In genomic region chr2:30710895-30711294, GRCm38 (mm10) we compare ENCODE assay signal across 8 mouse cellular contexts.
DNase-seq lines count a peak whose midpoint lies in the region; ATAC-seq lines count a peak whose summit lies in the region.

No protein-coding gene starts in this region.

- H3K4me1 ChIP-seq in liver, embryonic 13.5 days (replicated peaks) = peaks cover 44% of the 10 kb centered on the region
- peaks cover 55% of the 10 kb centered on the region for H3K4me1 ChIP-seq in liver, embryonic 12.5 days
- H3K4me1 ChIP-seq in hindbrain, embryonic 12.5 days = peaks cover 74% of the 10 kb centered on the region
- H3K4me1 ChIP-seq in neural tube, embryonic 15.5 days = peaks cover 66% of the 10 kb centered on the region

- peaks cover 92% of the 10 kb centered on the region for H3K27me3 ChIP-seq in liver, embryonic 13.5 days
- H3K27me3 ChIP-seq in liver, embryonic 12.5 days (replicated peaks) = peaks cover 100% of the 10 kb centered on the region
- H3K27me3 ChIP-seq in hindbrain, embryonic 12.5 days = no peaks in the 10 kb centered on the region
- H3K27me3 ChIP-seq in neural tube, embryonic 15.5 days (replicated peaks) = no peaks in the 10 kb centered on the region

- no peak overlapping the region for H3K9ac ChIP-seq in liver, embryonic 13.5 days
- no peak overlapping the region for H3K9ac ChIP-seq in liver, embryonic 12.5 days
- H3K9ac ChIP-seq in hindbrain, embryonic 12.5 days = peak overlapping the region; percentile 75; the same call in 1 of the 2 replicates
- H3K9ac ChIP-seq in neural tube, embryonic 15.5 days (replicated peaks) = peak overlapping the region; percentile 54; the same call in 1 of the 2 replicates

- no peaks in the 10 kb centered on the region for H3K9me3 ChIP-seq in liver, embryonic 13.5 days (replicated peaks)
- no peaks in the 10 kb centered on the region for H3K9me3 ChIP-seq in liver, embryonic 12.5 days (replicated peaks)
- no peaks in the 10 kb centered on the region for H3K9me3 ChIP-seq in hindbrain, embryonic 12.5 days (replicated peaks)
- no peaks in the 10 kb centered on the region for H3K9me3 ChIP-seq in neural tube, embryonic 15.5 days (replicated peaks)

- H3K4me2 ChIP-seq in liver, embryonic 13.5 days = no peak overlapping the region
- no peak overlapping the region for H3K4me2 ChIP-seq in liver, embryonic 12.5 days
- H3K4me2 ChIP-seq in hindbrain, embryonic 12.5 days (replicated peaks) = peak overlapping the region; percentile 72; the same call in 1 of the 2 replicates
- 0 out of 2 replicates have a peak overlapping the region, but pooled peaks have one; percentile 87 for H3K4me2 ChIP-seq in neural tube, embryonic 15.5 days

- DNase-seq in cerebellum, adult 11 months = peak; percentile 19
- no peak for DNase-seq in cerebellum, postnatal 4 days (ENCODE audit: low spot score in 2 of 2)
- no peak for DNase-seq in liver, embryonic 13.5 days
- no peak for DNase-seq in right cerebral cortex, adult 18-20 months

- ATAC-seq in liver, embryonic 13.5 days (ENCODE audit: low read depth) = no peak
- no peak for ATAC-seq in liver, embryonic 12.5 days
- no peak for ATAC-seq in hindbrain, embryonic 12.5 days (ENCODE audit: low FRiP score)
- no peak for ATAC-seq in neural tube, embryonic 15.5 days (ENCODE audit: low FRiP score)
- ATAC-seq in monocyte, adult 5-6 weeks (replicated peaks; ENCODE audit: insufficient number of reproducible peaks, low FRiP score, low TSS enrichment, poor library complexity, severe bottlenecking) = no peak

- 75% methylated on average over 7 of the region's 7 CpGs for WGBS in liver, embryonic 13.5 days (ENCODE audit: insufficient replicate concordance)
- 76% methylated on average over 7 of the region's 7 CpGs for WGBS in liver, embryonic 12.5 days (ENCODE audit: insufficient replicate concordance)
- 93% methylated on average over 7 of the region's 7 CpGs for whole genome bisulfite sequencing in hindbrain, embryonic 12.5 days
- 96% methylated on average over 7 of the region's 7 CpGs for WGBS in neural tube, embryonic 15.5 days

- H3K27ac ChIP-seq in liver, embryonic 13.5 days = no peak overlapping the region
- H3K27ac ChIP-seq in liver, embryonic 12.5 days = no peak overlapping the region
- peak overlapping the region; percentile 99 for H3K27ac ChIP-seq in hindbrain, embryonic 12.5 days
- peak overlapping the region; percentile 90 for H3K27ac ChIP-seq in neural tube, embryonic 15.5 days (replicated peaks)

- 0 out of 2 replicates have a peak overlapping the region, but pooled peaks have one; percentile 55 for H3K4me3 ChIP-seq in liver, embryonic 13.5 days (replicated peaks)
- no peak overlapping the region for H3K4me3 ChIP-seq in liver, embryonic 12.5 days
- no peak overlapping the region for H3K4me3 ChIP-seq in hindbrain, embryonic 12.5 days
- no peak overlapping the region for H3K4me3 ChIP-seq in neural tube, embryonic 15.5 days (replicated peaks)

- H3K36me3 ChIP-seq in liver, embryonic 13.5 days = no peaks in the 10 kb centered on the region
- no peaks in the 10 kb centered on the region for H3K36me3 ChIP-seq in liver, embryonic 12.5 days
- no peaks in the 10 kb centered on the region for H3K36me3 ChIP-seq in hindbrain, embryonic 12.5 days
- H3K36me3 ChIP-seq in neural tube, embryonic 15.5 days = no peaks in the 10 kb centered on the region

Comparison
In these comparisons a context has a peak if more than half of its experiments do, and no peak if none do; other contexts are left out.
1. H3K27ac ChIP-seq: peak in hindbrain, embryonic 12.5 days (single experiment) and neural tube, embryonic 15.5 days (single experiment); none in liver, embryonic 13.5 days (single experiment) and liver, embryonic 12.5 days (single experiment).
2. H3K4me2 ChIP-seq: peak in hindbrain, embryonic 12.5 days (single experiment) and neural tube, embryonic 15.5 days (single experiment); none in liver, embryonic 13.5 days (single experiment) and liver, embryonic 12.5 days (single experiment).
3. H3K9ac ChIP-seq: peak in hindbrain, embryonic 12.5 days (single experiment) and neural tube, embryonic 15.5 days (single experiment); none in liver, embryonic 13.5 days (single experiment) and liver, embryonic 12.5 days (single experiment).